Mouse (Mus musculus): ENCODE measurements around the gene Zfp617. TPM values are rescaled to one million over a fixed set of nuclear protein-coding genes. Genes with fewer than 3 reads are reported as not detected.
"Not testable (repeated sequence)": the region's sequence is repeated elsewhere in the genome, so short reads cannot be mapped to it uniquely, and the experiment has no call there.

Gene Zfp617
- polyA plus RNA-seq (2014; fragmentation: Nextera tagmentation; extraction: Ambion mirVana): 27.8 and 28.2 TPM in 2 replicates

GRCm38 (mm10) chr8:71908309-71909261 lies at the start of gene Zfp617, which contains the start of gene Zfp882:
TSS of gene Zfp617 (plus strand) at chr8:71908635.
TSS of gene Zfp882 (plus strand) at chr8:71908608.
- Histone ChIP-seq H3K4me2 (ENCODE audit: low read length) (peak within 1 kb of the TSS; percentile 73), H3K27me3 (ENCODE audit: control insufficient read depth, insufficient read depth, low read length) (no peaks in the 10 kb centered on the region), H3K9ac (ENCODE audit: low read length) (peak within 1 kb of the TSS; percentile 90), H3K4me1 (ENCODE audit: control insufficient read depth in 2 of 2, insufficient read depth in 2 of 2, low read length in 2 of 2) (peaks cover 0 to 4% of the 10 kb centered on the region in 2 experiments; a peak in 1 of 4 replicates), H3K4me3 (ENCODE audit: control insufficient read depth in 1 of 2, insufficient read depth in 1 of 2, low read depth in 1 of 2, low read length in 2 of 2) (peak within 1 kb of the TSS; percentile 77 to 95), H3K9me3 (ENCODE audit: control insufficient read depth, low read length) (0 out of 2 replicates have a peak, but pooled peaks cover 4% of the 10 kb centered on the region), H3K36me3 (ENCODE audit: control insufficient read depth, insufficient read depth, low read length) (0 out of 2 replicates have a peak, but pooled peaks cover 3% of the 10 kb centered on the region), H3K27ac (replicated peaks in 1 of 2; ENCODE audit: control insufficient read depth in 1 of 2, insufficient read depth in 1 of 2, low read depth in 2 of 2, low read length in 2 of 2) (peak within 1 kb of the TSS; percentile 94 to 98)
- WGBS: 6% methylated on average over 47 of the region's 47 CpGs
- peak; percentile 84 for ATAC-seq (ENCODE audit: insufficient number of reproducible peaks, insufficient read depth, low FRiP score, low read depth)

GRCm38 (mm10) chr8:71861551-71861950 lies 46.9 kb upstream of the Zfp617 start:
- H3K27me3 ChIP-seq (ENCODE audit: control insufficient read depth, insufficient read depth, low read length); H3K27ac ChIP-seq (replicated peaks in 1 of 2; ENCODE audit: control insufficient read depth in 1 of 2, insufficient read depth in 1 of 2, low read depth in 2 of 2, low read length in 2 of 2); H3K4me3 ChIP-seq (ENCODE audit: control insufficient read depth in 1 of 2, insufficient read depth in 1 of 2, low read depth in 1 of 2, low read length in 2 of 2); H3K9ac ChIP-seq (ENCODE audit: low read length); H3K4me1 ChIP-seq (ENCODE audit: control insufficient read depth in 2 of 2, insufficient read depth in 2 of 2, low read length in 2 of 2); H3K36me3 ChIP-seq (ENCODE audit: control insufficient read depth, insufficient read depth, low read length); H3K9me3 ChIP-seq (ENCODE audit: control insufficient read depth, low read length); H3K4me2 ChIP-seq (ENCODE audit: low read length); ATAC-seq (ENCODE audit: insufficient number of reproducible peaks, insufficient read depth, low FRiP score, low read depth): not testable (repeated sequence)
- 80% methylated on average over 1 of the region's 1 CpGs for WGBS

- H3K9me3 ChIP-seq (ENCODE audit: control insufficient read depth, low read length); H3K27ac ChIP-seq (replicated peaks in 1 of 2; ENCODE audit: control insufficient read depth in 1 of 2, insufficient read depth in 1 of 2, low read depth in 2 of 2, low read length in 2 of 2); H3K4me2 ChIP-seq (ENCODE audit: low read length); H3K9ac ChIP-seq (ENCODE audit: low read length); H3K4me3 ChIP-seq (ENCODE audit: control insufficient read depth in 1 of 2, insufficient read depth in 1 of 2, low read depth in 1 of 2, low read length in 2 of 2); ATAC-seq (ENCODE audit: insufficient number of reproducible peaks, insufficient read depth, low FRiP score, low read depth); H3K27me3 ChIP-seq (ENCODE audit: control insufficient read depth, insufficient read depth, low read length); H3K4me1 ChIP-seq (ENCODE audit: control insufficient read depth in 2 of 2, insufficient read depth in 2 of 2, low read length in 2 of 2); H3K36me3 ChIP-seq (ENCODE audit: control insufficient read depth, insufficient read depth, low read length): not testable (repeated sequence)
Measured at GRCm38 (mm10) chr8:71862038-71862437, 46.4 kb upstream of the Zfp617 start.

- no peaks in the 10 kb centered on the region; a peak in 1 of 4 replicates for H3K4me1 ChIP-seq (ENCODE audit: control insufficient read depth in 2 of 2, insufficient read depth in 2 of 2, low read length in 2 of 2)
- peak within 1 kb of the TSS; percentile 95 for H3K4me2 ChIP-seq (ENCODE audit: low read length)
- peak; percentile 85 for ATAC-seq (ENCODE audit: insufficient number of reproducible peaks, insufficient read depth, low FRiP score, low read depth)
- 4% methylated on average over 45 of the region's 45 CpGs for WGBS
- H3K9ac ChIP-seq (ENCODE audit: low read length): peak within 1 kb of the TSS; percentile 91
- H3K9me3 ChIP-seq (ENCODE audit: control insufficient read depth, low read length): peaks cover 15% of the 10 kb centered on the region
- peak within 1 kb of the TSS; percentile 20 to 68 for H3K27ac ChIP-seq (replicated peaks in 1 of 2; ENCODE audit: control insufficient read depth in 1 of 2, insufficient read depth in 1 of 2, low read depth in 2 of 2, low read length in 2 of 2)
- no peaks in the 10 kb centered on the region; the same call in 1 of the 2 replicates for H3K27me3 ChIP-seq (ENCODE audit: control insufficient read depth, insufficient read depth, low read length)
- peaks cover 19% of the 10 kb centered on the region for H3K36me3 ChIP-seq (ENCODE audit: control insufficient read depth, insufficient read depth, low read length)
- H3K4me3 ChIP-seq (ENCODE audit: control insufficient read depth in 1 of 2, insufficient read depth in 1 of 2, low read depth in 1 of 2, low read length in 2 of 2): peak within 1 kb of the TSS; percentile 82 to 83
Measured at GRCm38 (mm10) chr8:71881618-71882274, 26.7 kb upstream of the Zfp617 start, which contains the start of gene Zfp709. TSS of gene Zfp709 (plus strand) at chr8:71882019.

- H3K36me3 ChIP-seq (ENCODE audit: control insufficient read depth, insufficient read depth, low read length); H3K4me1 ChIP-seq (ENCODE audit: control insufficient read depth in 2 of 2, insufficient read depth in 2 of 2, low read length in 2 of 2); H3K27me3 ChIP-seq (ENCODE audit: control insufficient read depth, insufficient read depth, low read length); H3K9ac ChIP-seq (ENCODE audit: low read length); H3K4me2 ChIP-seq (ENCODE audit: low read length); ATAC-seq (ENCODE audit: insufficient number of reproducible peaks, insufficient read depth, low FRiP score, low read depth); H3K4me3 ChIP-seq (ENCODE audit: control insufficient read depth in 1 of 2, insufficient read depth in 1 of 2, low read depth in 1 of 2, low read length in 2 of 2); H3K27ac ChIP-seq (replicated peaks in 1 of 2; ENCODE audit: control insufficient read depth in 1 of 2, insufficient read depth in 1 of 2, low read depth in 2 of 2, low read length in 2 of 2); H3K9me3 ChIP-seq (ENCODE audit: control insufficient read depth, low read length): not testable (repeated sequence)
- WGBS: 39% methylated on average over 11 of the region's 11 CpGs
Measured at GRCm38 (mm10) chr8:71900666-71901065, 7.8 kb upstream of the Zfp617 start.

- ATAC-seq (ENCODE audit: insufficient number of reproducible peaks, insufficient read depth, low FRiP score, low read depth); H3K4me2 ChIP-seq (ENCODE audit: low read length); H3K27ac ChIP-seq (replicated peaks in 1 of 2; ENCODE audit: control insufficient read depth in 1 of 2, insufficient read depth in 1 of 2, low read depth in 2 of 2, low read length in 2 of 2); H3K4me1 ChIP-seq (ENCODE audit: control insufficient read depth in 2 of 2, insufficient read depth in 2 of 2, low read length in 2 of 2); H3K27me3 ChIP-seq (ENCODE audit: control insufficient read depth, insufficient read depth, low read length); H3K9ac ChIP-seq (ENCODE audit: low read length); H3K4me3 ChIP-seq (ENCODE audit: control insufficient read depth in 1 of 2, insufficient read depth in 1 of 2, low read depth in 1 of 2, low read length in 2 of 2); H3K36me3 ChIP-seq (ENCODE audit: control insufficient read depth, insufficient read depth, low read length); H3K9me3 ChIP-seq (ENCODE audit: control insufficient read depth, low read length): not testable (repeated sequence)
- WGBS: 64% methylated on average over 1 of the region's 1 CpGs
Measured at GRCm38 (mm10) chr8:71903084-71903483, 5.4 kb upstream of the Zfp617 start.

- Histone ChIP-seq H3K27me3 (ENCODE audit: control insufficient read depth, insufficient read depth, low read length) (no peaks in the 10 kb centered on the region), H3K9ac (ENCODE audit: low read length) (no peak overlapping the region), H3K36me3 (ENCODE audit: control insufficient read depth, insufficient read depth, low read length) (no peaks in the 10 kb centered on the region), H3K4me3 (ENCODE audit: control insufficient read depth in 1 of 2, insufficient read depth in 1 of 2, low read depth in 1 of 2, low read length in 2 of 2) (no peak overlapping the region), H3K4me1 (ENCODE audit: control insufficient read depth in 2 of 2, insufficient read depth in 2 of 2, low read length in 2 of 2) (peaks cover 0 to 4% of the 10 kb centered on the region in 2 experiments; a peak in 1 of 4 replicates), H3K27ac (replicated peaks in 1 of 2; ENCODE audit: control insufficient read depth in 1 of 2, insufficient read depth in 1 of 2, low read depth in 2 of 2, low read length in 2 of 2) (no peak overlapping the region), H3K9me3 (ENCODE audit: control insufficient read depth, low read length) (0 out of 2 replicates have a peak, but pooled peaks cover 4% of the 10 kb centered on the region), H3K4me2 (ENCODE audit: low read length) (no peak overlapping the region)
- ATAC-seq (ENCODE audit: insufficient number of reproducible peaks, insufficient read depth, low FRiP score, low read depth): no peak
- WGBS: 93% methylated on average over 1 of the region's 1 CpGs
Measured at GRCm38 (mm10) chr8:71906809-71907208, 1.6 kb upstream of the Zfp617 start.
